Mouse (Mus musculus) hindbrain, embryonic 15.5 days (tissue): ENCODE measurements around the gene Serping1. TPM values are rescaled to one million over a fixed set of nuclear protein-coding genes. Genes with fewer than 3 reads are reported as not detected.
"Not testable (repeated sequence)": the region's sequence is repeated elsewhere in the genome, so short reads cannot be mapped to it uniquely, and the experiment has no call there.

Source experiments
- ATAC-seq: fragments of 200-750 bp; cut with Nextera tagmentation; 2 replicates; pipeline ENCODE4 v1.8.0; 2017; ENCODE audit warnings: low read depth, moderate number of reproducible peaks, moderate TSS enrichment; ENCODE audit not compliant: low FRiP score
- H3K27ac ChIP-seq: fragments of 300-500 bp; sonication (generic); replicated peaks from 2 replicates; pipeline ENCODE4 v1.5.1; 2015; ENCODE audit warnings: mild to moderate bottlenecking, inconsistent platforms
- H3K27me3 ChIP-seq: fragments of 300-500 bp; sonication (generic); 2 replicates; pipeline ENCODE4 v1.6.1; 2015; ENCODE audit warnings: control low read depth, inconsistent platforms
- H3K36me3 ChIP-seq: fragments of 300-500 bp; sonication (generic); 2 replicates; pipeline ENCODE4 v1.6.1; 2015; ENCODE audit warnings: control low read depth, inconsistent platforms
- H3K4me1 ChIP-seq: fragments of 300-500 bp; sonication (generic); replicated peaks from 2 replicates; pipeline ENCODE4 v1.6.1; 2015; ENCODE audit warnings: control low read depth, inconsistent platforms
- H3K4me2 ChIP-seq: fragments of 300-500 bp; sonication (generic); 2 replicates; pipeline ENCODE4 v1.6.1; 2015; ENCODE audit warnings: moderate library complexity, mild to moderate bottlenecking, inconsistent platforms
- H3K4me3 ChIP-seq: fragments of 300-500 bp; sonication (generic); 2 replicates; pipeline ENCODE4 v1.5.1; 2015; ENCODE audit warnings: mild to moderate bottlenecking, inconsistent platforms
- H3K9ac ChIP-seq: fragments of 300-500 bp; sonication (generic); 2 replicates; pipeline ENCODE4 v1.6.1; 2015; ENCODE audit warnings: inconsistent platforms
- H3K9me3 ChIP-seq: fragments of 300-500 bp; sonication (generic); 2 replicates; pipeline ENCODE4 v1.6.1; 2016; ENCODE audit warnings: control low read depth, inconsistent platforms
- WGBS: fragments of 180-500 bp; shearing (Covaris S2); methylation state at CpG from one replicate; pipeline ENCODE4 v1.1.7; 2015; 5-methylcytosine and 5-hydroxymethylcytosine counted together
- polyA plus RNA-seq: library from polyadenylated mRNA; unstranded; fragments of >200 nt; fragmentation: Nextera tagmentation; extraction: Ambion mirVana; gene quantifications from 2 replicates; pipeline ENCODE4 v1.2.1, GENCODE M21; 2015

Gene Serping1
- polyA plus RNA-seq, 1 experiment from 2014 or later = 39.5 TPM

GRCm38 (mm10) chr2:84736312-84737161 lies 38.7 kb downstream of the Serping1 start:
- no peaks in the 10 kb centered on the region for H3K9me3 ChIP-seq
- no peaks in the 10 kb centered on the region for H3K36me3 ChIP-seq
- H3K4me3 ChIP-seq = peak overlapping the region; percentile 66
- no peak overlapping the region for H3K27ac ChIP-seq
- peak overlapping the region; percentile 67 for H3K4me2 ChIP-seq
- no peaks in the 10 kb centered on the region for H3K27me3 ChIP-seq
- peaks cover 77% of the 10 kb centered on the region for H3K4me1 ChIP-seq
- 4% methylated on average over 27 of the region's 27 CpGs for WGBS
- H3K9ac ChIP-seq = peak overlapping the region; percentile 32; the same call in 1 of the 2 replicates
- ATAC-seq = no peak

- no peaks in the 10 kb centered on the region for H3K36me3 ChIP-seq
- H3K9ac ChIP-seq = peak overlapping the region; percentile 83
- peak overlapping the region; percentile 87; the same call in 1 of the 2 replicates for H3K27ac ChIP-seq
- peak overlapping the region; percentile 67 for H3K4me2 ChIP-seq
- ATAC-seq = no peak
- H3K4me1 ChIP-seq = peaks cover 66% of the 10 kb centered on the region
- H3K27me3 ChIP-seq = no peaks in the 10 kb centered on the region
- 15% methylated on average over 7 of the region's 7 CpGs for WGBS
- no peaks in the 10 kb centered on the region for H3K9me3 ChIP-seq
- peak overlapping the region; percentile 66 for H3K4me3 ChIP-seq
Observed at GRCm38 (mm10) chr2:84735346-84735920, 39.8 kb downstream of the Serping1 start.

- Histone ChIP-seq H3K9ac (peak overlapping the region; percentile 83), H3K27me3 (no peaks in the 10 kb centered on the region), H3K4me1 (peaks cover 62% of the 10 kb centered on the region), H3K9me3 (no peaks in the 10 kb centered on the region), H3K36me3 (no peaks in the 10 kb centered on the region), H3K4me2 (peak overlapping the region; percentile 67), H3K27ac (peak overlapping the region; percentile 87), H3K4me3 (peak overlapping the region; percentile 66)
- no peak for ATAC-seq
- 0% methylated on average over 2 of the region's 2 CpGs for WGBS
Observed at GRCm38 (mm10) chr2:84734919-84735318, 40.3 kb downstream of the Serping1 start.

GRCm38 (mm10) chr2:84734351-84734864 lies 40.8 kb downstream of the Serping1 start:
- peak overlapping the region; percentile 66 for H3K4me3 ChIP-seq
- peak overlapping the region; percentile 83 for H3K9ac ChIP-seq
- 0% methylated on average over 11 of the region's 11 CpGs for WGBS
- peak overlapping the region; percentile 67 for H3K4me2 ChIP-seq
- peaks cover 57% of the 10 kb centered on the region for H3K4me1 ChIP-seq
- peak; percentile 56 for ATAC-seq
- no peaks in the 10 kb centered on the region for H3K27me3 ChIP-seq
- no peaks in the 10 kb centered on the region for H3K36me3 ChIP-seq
- no peaks in the 10 kb centered on the region for H3K9me3 ChIP-seq
- H3K27ac ChIP-seq = peak overlapping the region; percentile 87

- peak within 1 kb of the TSS; percentile 87 for H3K27ac ChIP-seq
- ATAC-seq = peak; percentile 82
- 3% methylated on average over 8 of the region's 8 CpGs for WGBS
- H3K4me3 ChIP-seq = peak within 1 kb of the TSS; percentile 66
- H3K9me3 ChIP-seq = no peaks in the 10 kb centered on the region
- no peaks in the 10 kb centered on the region for H3K36me3 ChIP-seq
- peak within 1 kb of the TSS; percentile 67 for H3K4me2 ChIP-seq
- H3K4me1 ChIP-seq = peaks cover 52% of the 10 kb centered on the region
- no peaks in the 10 kb centered on the region for H3K27me3 ChIP-seq
- peak within 1 kb of the TSS; percentile 83 for H3K9ac ChIP-seq
Observed at GRCm38 (mm10) chr2:84733579-84734300, 41.5 kb downstream of the Serping1 start, which contains the start of gene Ypel4. Gene Ypel4, plus strand, starts transcription at chr2:84734058.

- ATAC-seq = no peak
- no peak overlapping the region for H3K27ac ChIP-seq
- WGBS = 79% methylated on average over 1 of the region's 1 CpGs
Observed at GRCm38 (mm10) chr2:84732394-84732793, 42.9 kb downstream of the Serping1 start.

GRCm38 (mm10) chr2:84731206-84731605 lies 44.0 kb downstream of the Serping1 start:
- Histone ChIP-seq H3K27ac (no peak overlapping the region), H3K9ac (no peak overlapping the region), H3K27me3 (no peaks in the 10 kb centered on the region), H3K36me3 (no peaks in the 10 kb centered on the region), H3K4me2 (no peak overlapping the region), H3K9me3 (no peaks in the 10 kb centered on the region), H3K4me3 (no peak overlapping the region), H3K4me1 (peaks cover 34% of the 10 kb centered on the region)
- no peak for ATAC-seq
- WGBS = 77% methylated on average over 3 of the region's 3 CpGs

More at GRCm38 (mm10) chr2:84732394-84732793, 42.9 kb downstream of the Serping1 start:
- Histone ChIP-seq H3K4me2 (no peak overlapping the region), H3K36me3 (no peaks in the 10 kb centered on the region), H3K27me3 (no peaks in the 10 kb centered on the region), H3K4me3 (no peak overlapping the region), H3K4me1 (peaks cover 41% of the 10 kb centered on the region), H3K9me3 (no peaks in the 10 kb centered on the region), H3K9ac (no peak overlapping the region)

GRCm38 (mm10) chr2:84728191-84728590 lies 47.1 kb downstream of the Serping1 start:
- H3K4me3 ChIP-seq, H3K27me3 ChIP-seq, H3K9ac ChIP-seq, H3K9me3 ChIP-seq, ATAC-seq, H3K27ac ChIP-seq: not testable (repeated sequence)
- peak overlapping the region; percentile 84 for H3K4me2 ChIP-seq
- peaks cover 30% of the 10 kb centered on the region for H3K4me1 ChIP-seq
- WGBS = 87% methylated on average over 5 of the region's 5 CpGs
- H3K36me3 ChIP-seq = peaks cover 11% of the 10 kb centered on the region; the same call in 1 of the 2 replicates

- WGBS = under 1% methylated on average over 39 of the region's 39 CpGs
- Histone ChIP-seq H3K9me3 (no peaks in the 10 kb centered on the region), H3K27me3 (no peaks in the 10 kb centered on the region), H3K27ac (peak within 1 kb of the TSS; percentile 90), H3K9ac (peak within 1 kb of the TSS; percentile 48), H3K36me3 (peaks cover 14% of the 10 kb centered on the region; the same call in 1 of the 2 replicates), H3K4me2 (peak within 1 kb of the TSS; percentile 84), H3K4me1 (peaks cover 28% of the 10 kb centered on the region), H3K4me3 (peak within 1 kb of the TSS; percentile 55)
- ATAC-seq = peak; percentile 95
Observed at GRCm38 (mm10) chr2:84727172-84727858, 47.9 kb downstream of the Serping1 start, which contains the start of gene Clp1. Gene Clp1, minus strand, starts transcription at chr2:84727350.

GRCm38 (mm10) chr2:84726716-84727115 lies 48.5 kb downstream of the Serping1 start:
- peak overlapping the region; percentile 46 for H3K9ac ChIP-seq
- H3K36me3 ChIP-seq = peaks cover 19% of the 10 kb centered on the region
- peak overlapping the region; percentile 55 for H3K4me3 ChIP-seq
- peaks cover 28% of the 10 kb centered on the region for H3K4me1 ChIP-seq
- peak overlapping the region; percentile 84 for H3K4me2 ChIP-seq
- peak overlapping the region; percentile 90 for H3K27ac ChIP-seq
- WGBS = 3% methylated on average over 9 of the region's 9 CpGs
- peak; percentile 17; the same call in 1 of the 2 replicates for ATAC-seq
- no peaks in the 10 kb centered on the region for H3K27me3 ChIP-seq
- H3K9me3 ChIP-seq = no peaks in the 10 kb centered on the region

GRCm38 (mm10) chr2:84725770-84726169 lies 49.5 kb downstream of the Serping1 start:
- H3K27ac ChIP-seq = no peak overlapping the region
- H3K4me1 ChIP-seq = peaks cover 28% of the 10 kb centered on the region
- no peaks in the 10 kb centered on the region for H3K9me3 ChIP-seq
- H3K4me3 ChIP-seq = peak overlapping the region; percentile 55; the same call in 1 of the 2 replicates
- H3K36me3 ChIP-seq = peaks cover 27% of the 10 kb centered on the region
- H3K27me3 ChIP-seq = no peaks in the 10 kb centered on the region
- peak overlapping the region; percentile 84 for H3K4me2 ChIP-seq
- WGBS = 94% methylated on average over 10 of the region's 10 CpGs
- no peak for ATAC-seq
- no peak overlapping the region for H3K9ac ChIP-seq
